ENCODE assay signal across 8 mouse cellular contexts in genomic region chr16:4606431-4607084, GRCm38 (mm10). TPM values are rescaled to one million over a fixed set of nuclear protein-coding genes. Genes with fewer than 3 reads are reported as not detected.
A peak's percentile ranks its signal among the peaks of the same experiment; 100 is the strongest.
DNase-seq lines count a peak whose midpoint lies in the region; ATAC-seq and TF ChIP-seq lines count a peak whose summit lies in the region.

No protein-coding gene starts in this region.

- H3K36me3 ChIP-seq in hindbrain, postnatal 0 days (ENCODE audit: insufficient read depth, low read length) = peaks cover 10% of the 10 kb centered on the region
- peaks cover 11% of the 10 kb centered on the region for H3K36me3 ChIP-seq in liver, embryonic 12.5 days
- H3K36me3 ChIP-seq in neural tube, embryonic 13.5 days = peaks cover 26% of the 10 kb centered on the region

- no peak overlapping the region for H3K4me3 ChIP-seq in hindbrain, postnatal 0 days (ENCODE audit: low read length)
- no peak overlapping the region for H3K4me3 ChIP-seq in liver, embryonic 12.5 days
- H3K4me3 ChIP-seq in neural tube, embryonic 13.5 days = no peak overlapping the region

- WGBS in hindbrain, postnatal 0 days = 39% methylated on average over 5 of the region's 5 CpGs
- WGBS in liver, embryonic 12.5 days (ENCODE audit: insufficient replicate concordance) = 21% methylated on average over 5 of the region's 5 CpGs
- 43% methylated on average over 5 of the region's 5 CpGs for WGBS in neural tube, embryonic 13.5 days

- TF ChIP-seq CTCF in hindbrain, postnatal 0 days (IDR thresholded peaks at IDR 0.05; ENCODE audit: low read depth) = peak; percentile 71

- no peak for ATAC-seq in hindbrain, postnatal 0 days
- 0 out of 2 replicates have a peak, but pooled peaks have one; percentile 6 for ATAC-seq in liver, embryonic 12.5 days
- 0 out of 2 replicates have a peak, but pooled peaks have one; percentile 21 for ATAC-seq in neural tube, embryonic 13.5 days (ENCODE audit: low read depth)

- H3K4me1 ChIP-seq in hindbrain, postnatal 0 days (ENCODE audit: insufficient read depth, low read length) = peaks cover 22% of the 10 kb centered on the region
- H3K4me1 ChIP-seq in liver, embryonic 12.5 days = peaks cover 62% of the 10 kb centered on the region
- H3K4me1 ChIP-seq in neural tube, embryonic 13.5 days (replicated peaks) = peaks cover 65% of the 10 kb centered on the region

- no peak overlapping the region for H3K4me2 ChIP-seq in hindbrain, postnatal 0 days (ENCODE audit: low read depth, low read length)
- H3K4me2 ChIP-seq in liver, embryonic 12.5 days = no peak overlapping the region
- H3K4me2 ChIP-seq in neural tube, embryonic 13.5 days = no peak overlapping the region

- peak overlapping the region; percentile 2; the same call in 1 of the 2 replicates for H3K27ac ChIP-seq in hindbrain, postnatal 0 days
- H3K27ac ChIP-seq in liver, embryonic 12.5 days = no peak overlapping the region
- H3K27ac ChIP-seq in neural tube, embryonic 13.5 days (replicated peaks) = peak overlapping the region; percentile 52

- no peak overlapping the region for H3K9ac ChIP-seq in hindbrain, postnatal 0 days (replicated peaks; ENCODE audit: low read length)
- H3K9ac ChIP-seq in liver, embryonic 12.5 days = no peak overlapping the region
- H3K9ac ChIP-seq in neural tube, embryonic 13.5 days = no peak overlapping the region

- peak; percentile 67 for DNase-seq in adrenal gland, postnatal 10 days
- no peak for DNase-seq in adrenal gland, postnatal 4 days (ENCODE audit: low spot score in 2 of 2)
- peak; percentile 50 to 63 for DNase-seq in adrenal gland, postnatal 36 days
- peak; percentile 56 for DNase-seq in gastrocnemius, postnatal 25 days
- DNase-seq in hindbrain, postnatal 0 days (ENCODE audit: low spot score) = peak; percentile 74
- no peak for DNase-seq in urinary bladder, adult 18-20 months (ENCODE audit: low spot score in 2 of 2)

- no peaks in the 10 kb centered on the region for H3K27me3 ChIP-seq in hindbrain, postnatal 0 days (ENCODE audit: insufficient read depth, low read length)
- no peaks in the 10 kb centered on the region for H3K27me3 ChIP-seq in liver, embryonic 12.5 days (replicated peaks)
- no peaks in the 10 kb centered on the region for H3K27me3 ChIP-seq in neural tube, embryonic 13.5 days

- no peaks in the 10 kb centered on the region for H3K9me3 ChIP-seq in hindbrain, postnatal 0 days (ENCODE audit: low read length)
- H3K9me3 ChIP-seq in liver, embryonic 12.5 days (replicated peaks) = no peaks in the 10 kb centered on the region
- no peaks in the 10 kb centered on the region for H3K9me3 ChIP-seq in neural tube, embryonic 13.5 days

RNA-seq across cellular contexts. Expression of gene Glis2, which starts 12.0 kb away (rescaled TPM):
- 10 to 100 TPM; 22.9 to 34.3 TPM for total RNA-seq in adrenal gland, postnatal 10 days (2021)
- total RNA-seq in adrenal gland, postnatal 4 days (2021) = 10 to 100 TPM; 66.0 to 77.7 TPM
- total RNA-seq in adrenal gland, postnatal 36 days (2021) = 10 to 100 TPM; 19.9 to 20.1 TPM
- total RNA-seq in gastrocnemius, postnatal 25 days (2021) = 1 to 10 TPM; 7.0 to 7.1 TPM
- total RNA-seq in hindbrain, postnatal 0 days (2014; rRNA removed) = 25.8 and 28.2 TPM in 2 replicates
- polyA plus RNA-seq in hindbrain, postnatal 0 days (2015; fragmentation: Nextera tagmentation; extraction: Ambion mirVana) = 12.0 and 12.5 TPM in 2 replicates
- polyA plus RNA-seq in liver, embryonic 12.5 days (2016; fragmentation: Nextera tagmentation; extraction: Ambion mirVana) = 6.1 and 7.3 TPM in 2 replicates
- polyA plus RNA-seq in neural tube, embryonic 13.5 days (2015; fragmentation: Nextera tagmentation; extraction: Ambion mirVana) = 22.2 and 28.8 TPM in 2 replicates

RNA-seq across cellular contexts. Expression of gene Pam16, which starts 18.2 kb away (rescaled TPM):
- 100 to 1,000 TPM; 115 to 116 TPM for total RNA-seq in adrenal gland, postnatal 10 days (2021)
- 10 to 100 TPM; 68.8 to 72.6 TPM for total RNA-seq in adrenal gland, postnatal 4 days (2021)
- 100 to 1,000 TPM in 1 of 2 experiments, 10 to 100 TPM in 1; 95.3 to 109 TPM for total RNA-seq in adrenal gland, postnatal 36 days (2021)
- total RNA-seq in gastrocnemius, postnatal 25 days (2021) = 10 to 100 TPM; 87.2 to 90.6 TPM
- 25.4 and 88.3 TPM in 2 replicates for total RNA-seq in hindbrain, postnatal 0 days (2014; rRNA removed)
- 135 and 140 TPM in 2 replicates for polyA plus RNA-seq in hindbrain, postnatal 0 days (2015; fragmentation: Nextera tagmentation; extraction: Ambion mirVana)
- polyA plus RNA-seq in liver, embryonic 12.5 days (2016; fragmentation: Nextera tagmentation; extraction: Ambion mirVana) = 76.2 and 81.9 TPM in 2 replicates
- 152 and 169 TPM in 2 replicates for polyA plus RNA-seq in neural tube, embryonic 13.5 days (2015; fragmentation: Nextera tagmentation; extraction: Ambion mirVana)

RNA-seq across cellular contexts. Expression of gene Vasn, which starts 33.2 kb away (rescaled TPM):
- total RNA-seq in adrenal gland, postnatal 10 days (2021) = 10 to 100 TPM; 10.0 to 14.7 TPM
- 10 to 100 TPM; 15.7 to 18.8 TPM for total RNA-seq in adrenal gland, postnatal 4 days (2021)
- 10 to 100 TPM in 1 of 2 experiments, 1 to 10 TPM in 1; 8.9 to 15.1 TPM for total RNA-seq in adrenal gland, postnatal 36 days (2021)
- 1 to 10 TPM; 4.6 to 4.8 TPM for total RNA-seq in gastrocnemius, postnatal 25 days (2021)
- total RNA-seq in hindbrain, postnatal 0 days (2014; rRNA removed) = 18.4 and 18.8 TPM in 2 replicates
- polyA plus RNA-seq in hindbrain, postnatal 0 days (2015; fragmentation: Nextera tagmentation; extraction: Ambion mirVana) = 6.1 and 7.3 TPM in 2 replicates
- polyA plus RNA-seq in liver, embryonic 12.5 days (2016; fragmentation: Nextera tagmentation; extraction: Ambion mirVana) = 4.7 and 5.0 TPM in 2 replicates
- polyA plus RNA-seq in neural tube, embryonic 13.5 days (2015; fragmentation: Nextera tagmentation; extraction: Ambion mirVana) = 6.7 TPM in 2 replicates

RNA-seq across cellular contexts. Expression of gene Dnaja3, which starts 33.2 kb away (rescaled TPM):
- 100 to 1,000 TPM; 161 to 167 TPM for total RNA-seq in adrenal gland, postnatal 10 days (2021)
- 10 to 100 TPM; 78.6 to 83.5 TPM for total RNA-seq in adrenal gland, postnatal 4 days (2021)
- 100 to 1,000 TPM; 118 to 143 TPM for total RNA-seq in adrenal gland, postnatal 36 days (2021)
- 10 to 100 TPM; 91.1 to 93.8 TPM for total RNA-seq in gastrocnemius, postnatal 25 days (2021)
- 49.6 and 50.6 TPM in 2 replicates for total RNA-seq in hindbrain, postnatal 0 days (2014; rRNA removed)
- 52.9 and 54.3 TPM in 2 replicates for polyA plus RNA-seq in hindbrain, postnatal 0 days (2015; fragmentation: Nextera tagmentation; extraction: Ambion mirVana)
- polyA plus RNA-seq in liver, embryonic 12.5 days (2016; fragmentation: Nextera tagmentation; extraction: Ambion mirVana) = 69.2 and 74.2 TPM in 2 replicates
- 55.7 and 59.2 TPM in 2 replicates for polyA plus RNA-seq in neural tube, embryonic 13.5 days (2015; fragmentation: Nextera tagmentation; extraction: Ambion mirVana)

RNA-seq across cellular contexts. Expression of gene Tfap4, which starts 46.9 kb away (rescaled TPM):
- total RNA-seq in adrenal gland, postnatal 10 days (2021) = 10 to 100 TPM in 1 of 2 experiments, 1 to 10 TPM in 1; 6.5 to 12.3 TPM
- 10 to 100 TPM; 16.6 to 19.2 TPM for total RNA-seq in adrenal gland, postnatal 4 days (2021)
- 1 to 10 TPM; 3.2 to 7.9 TPM for total RNA-seq in adrenal gland, postnatal 36 days (2021)
- 1 to 10 TPM; 2.3 to 3.2 TPM for total RNA-seq in gastrocnemius, postnatal 25 days (2021)
- total RNA-seq in hindbrain, postnatal 0 days (2014; rRNA removed) = 7.8 and 9.3 TPM in 2 replicates
- polyA plus RNA-seq in hindbrain, postnatal 0 days (2015; fragmentation: Nextera tagmentation; extraction: Ambion mirVana) = 7.0 and 7.6 TPM in 2 replicates
- 13.3 and 14.3 TPM in 2 replicates for polyA plus RNA-seq in liver, embryonic 12.5 days (2016; fragmentation: Nextera tagmentation; extraction: Ambion mirVana)
- polyA plus RNA-seq in neural tube, embryonic 13.5 days (2015; fragmentation: Nextera tagmentation; extraction: Ambion mirVana) = 10.2 TPM in 2 replicates

Comparison
In these comparisons a context has a peak if more than half of its experiments do, and no peak if none do; other contexts are left out.
1. DNase-seq: peak in adrenal gland, postnatal 10 days (single experiment), adrenal gland, postnatal 36 days (2 of 2), gastrocnemius, postnatal 25 days (single experiment) and hindbrain, postnatal 0 days (single experiment); none in adrenal gland, postnatal 4 days (0 of 2) and urinary bladder, adult 18-20 months (0 of 2).